Mouse (Mus musculus): ENCODE results near the gene Mcee.

DNA sequence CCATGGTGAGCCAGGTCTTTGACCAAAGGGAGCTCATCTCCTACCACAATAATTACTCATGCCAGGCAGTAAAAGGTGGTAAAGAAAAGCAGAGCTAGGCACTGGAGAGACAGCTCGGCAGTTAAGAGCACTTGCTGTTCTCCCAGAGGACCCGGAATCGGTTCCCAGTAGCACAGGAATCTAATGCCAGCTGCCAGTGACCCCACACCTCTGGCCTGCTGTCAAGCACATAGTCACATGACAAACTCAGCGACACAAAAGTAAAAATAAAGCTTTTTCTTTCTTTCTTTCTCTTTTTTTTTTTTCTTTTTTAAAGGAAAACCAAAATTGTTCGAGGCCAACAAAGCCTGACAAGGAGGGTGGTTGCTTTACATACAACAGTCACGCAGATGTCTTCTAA is 22.6 kb upstream of the Mcee start:
- TF ChIP-seq POLR2A (IDR thresholded peaks at IDR 0.05; ENCODE audit: low read depth, low read length), result no peak
- TF ChIP-seq CTCF (IDR thresholded peaks at IDR 0.05; ENCODE audit: extremely low read depth, insufficient read depth, insufficient read length, insufficient replicate concordance), result no peak
